Mouse (Mus musculus): Measurements from ENCODE around the gene Fgf12.

Fgf12 gene

DNA sequence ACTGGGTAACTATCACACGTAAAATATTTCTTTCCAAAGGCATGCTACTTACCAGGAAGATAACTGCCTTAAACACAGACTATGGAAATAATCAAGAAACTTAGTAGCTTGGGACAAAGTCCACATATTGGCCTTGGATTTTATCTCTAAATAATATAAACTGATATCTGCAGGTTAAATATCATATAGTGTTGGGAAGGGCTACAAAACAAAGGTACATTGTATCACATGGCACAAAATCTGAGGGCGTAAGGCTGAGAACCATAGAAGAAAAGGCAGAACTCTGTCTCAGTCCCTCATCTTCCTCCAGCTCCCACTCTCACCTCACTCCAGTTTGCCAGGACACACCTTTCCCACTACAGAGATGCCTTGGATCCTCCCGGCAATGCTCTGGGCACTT, 417.8 kb downstream of the Fgf12 start:
- DNase-seq (ENCODE audit: low read depth, low spot score), result no peak

DNA sequence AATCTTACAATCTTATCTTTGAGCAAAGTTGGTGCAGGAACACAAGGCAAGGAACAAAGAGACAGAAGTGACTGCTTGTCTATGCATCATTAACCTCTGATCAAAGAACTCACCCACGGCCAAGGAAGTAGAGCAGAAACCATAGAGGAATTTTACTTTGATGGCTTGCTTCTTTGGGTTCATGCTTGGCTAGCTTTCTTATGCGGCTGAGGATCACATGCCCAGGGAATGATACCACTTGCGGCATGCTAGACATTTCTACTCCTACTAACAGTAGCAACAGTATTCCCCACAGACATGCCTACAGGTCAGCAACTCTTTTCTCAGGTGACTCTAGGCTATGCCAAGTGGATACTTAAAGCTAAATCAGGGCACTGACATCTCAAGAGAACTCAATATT, 429.3 kb downstream of the Fgf12 start:
- DNase-seq (ENCODE audit: low read depth, low spot score), result no peak

DNA sequence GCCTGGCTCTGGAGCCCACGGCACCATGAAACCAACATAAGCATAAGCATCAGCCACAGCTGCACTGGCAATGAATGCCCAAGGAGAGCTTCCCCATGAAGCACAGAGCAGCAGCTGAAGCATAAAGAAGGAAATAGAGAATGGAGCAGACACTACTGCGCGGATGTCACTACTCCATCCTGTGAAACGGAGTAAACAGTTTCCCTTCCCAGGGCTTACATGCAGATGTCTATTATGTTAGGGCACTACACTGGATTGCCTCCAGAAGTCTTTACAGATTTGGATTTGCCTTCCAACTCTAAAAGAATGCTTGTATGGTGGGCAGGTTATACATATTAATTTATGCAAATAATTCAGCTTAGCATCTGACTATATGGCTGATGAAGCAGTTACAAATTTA, 441.2 kb downstream of the Fgf12 start:
- no peak for DNase-seq (ENCODE audit: low read depth, low spot score)

DNA sequence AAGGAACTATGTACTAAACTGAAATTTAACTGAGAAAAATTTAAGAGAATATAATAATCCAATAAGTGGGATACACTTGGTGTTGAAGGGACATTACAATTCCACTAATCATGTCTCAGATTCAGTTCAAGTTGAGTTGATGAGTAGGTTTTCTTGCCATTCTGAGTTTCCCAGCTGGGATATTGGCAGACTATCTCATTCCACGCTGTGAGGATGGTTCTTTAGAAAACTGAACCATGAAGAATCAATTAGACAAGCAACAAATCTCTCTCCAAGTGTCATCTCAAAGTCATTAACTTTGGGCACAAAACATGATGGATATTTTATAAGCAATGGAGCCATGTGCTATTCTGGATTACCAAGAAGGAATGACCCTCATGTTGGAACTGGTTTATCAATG, 449.0 kb downstream of the Fgf12 start:
- no peak for DNase-seq (ENCODE audit: low read depth, low spot score)

DNA sequence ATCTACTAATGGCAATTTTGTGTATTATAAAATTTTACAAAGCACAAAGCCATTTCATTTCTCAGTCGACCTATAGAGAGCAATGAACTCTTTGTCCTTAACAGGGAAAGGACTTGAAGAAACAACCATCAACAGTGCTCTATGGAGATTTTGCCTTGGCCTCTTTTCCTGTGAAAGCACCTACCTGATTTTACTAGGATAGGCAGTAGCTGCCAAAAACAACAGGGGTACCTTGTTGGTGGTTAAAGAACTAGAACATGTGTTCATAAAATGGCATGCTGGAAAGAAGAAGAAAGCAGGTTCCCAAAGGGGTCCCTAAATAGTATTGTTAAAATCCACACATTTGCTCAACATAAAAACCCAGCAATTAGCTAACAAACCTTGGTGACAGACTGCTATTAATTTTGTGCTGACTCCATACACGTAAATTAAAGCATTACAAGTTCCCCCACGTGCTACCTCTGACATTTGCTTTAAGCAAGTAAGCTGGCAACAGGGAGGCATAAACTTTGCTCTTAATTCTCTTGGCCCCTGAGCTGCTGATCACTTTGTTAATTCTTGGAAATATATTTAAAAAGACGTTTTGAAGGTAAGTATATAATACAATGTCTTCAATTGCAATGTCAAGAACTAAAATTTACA, 463.1 kb downstream of the Fgf12 start:
- no peak for DNase-seq (ENCODE audit: low read depth, low spot score)

DNA sequence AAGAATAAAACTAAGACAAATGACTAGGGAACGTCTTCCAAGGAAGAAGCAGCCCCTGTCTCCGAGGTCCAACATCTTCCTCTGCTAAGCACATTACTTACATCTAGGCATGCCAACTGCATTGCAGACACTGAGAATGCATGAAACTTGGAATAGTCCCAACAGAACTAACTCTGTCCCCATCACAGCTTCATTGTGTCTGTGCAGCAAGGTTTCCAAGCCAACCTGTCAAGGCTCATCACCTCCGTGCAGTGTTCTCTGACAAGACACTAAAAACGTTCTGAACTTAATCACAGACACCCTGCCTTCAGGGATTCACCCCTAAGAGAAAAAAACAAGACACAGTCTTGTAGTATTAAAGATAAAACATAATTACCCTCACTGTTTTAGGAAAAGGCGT, 495.0 kb downstream of the Fgf12 start:
- no peak for DNase-seq (ENCODE audit: low read depth, low spot score)

GRCm38 (mm10) chr16:28254303-28254702, 498.6 kb downstream of the Fgf12 start:
- DNase-seq (ENCODE audit: low read depth, low spot score), result no peak

GRCm38 (mm10) chr16:28251930-28252329, 500.9 kb downstream of the Fgf12 start:
- DNase-seq (ENCODE audit: low read depth, low spot score), result no peak

- no peak for DNase-seq (ENCODE audit: low read depth, low spot score)
Observed at GRCm38 (mm10) chr16:28242867-28243649, 509.8 kb downstream of the Fgf12 start.

- DNase-seq (ENCODE audit: low read depth, low spot score), result no peak
Observed at GRCm38 (mm10) chr16:28239382-28239781, 513.5 kb downstream of the Fgf12 start.

- no peak for DNase-seq (ENCODE audit: low read depth, low spot score)
Observed at GRCm38 (mm10) chr16:28238019-28238868, 514.6 kb downstream of the Fgf12 start.

DNA sequence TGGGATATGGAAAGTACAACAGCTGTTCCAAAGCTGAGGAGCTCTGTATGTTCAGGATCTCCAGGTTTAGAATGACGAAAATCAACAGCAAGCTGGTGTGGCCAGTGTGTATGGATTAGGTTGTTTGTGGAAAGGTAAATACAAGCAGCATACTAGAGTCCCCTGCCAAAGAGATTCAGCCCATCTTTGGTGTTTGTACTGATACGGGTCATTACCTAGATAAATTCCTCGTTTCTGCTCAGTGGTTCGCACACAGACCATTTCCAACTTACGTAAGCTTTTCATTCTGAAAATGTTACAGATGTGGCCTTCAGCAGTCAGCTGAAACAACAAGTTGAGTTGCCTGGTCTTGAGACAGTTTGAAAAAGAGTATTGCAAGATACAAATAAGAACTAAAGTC, 536.9 kb downstream of the Fgf12 start:
- no peak for DNase-seq (ENCODE audit: low read depth, low spot score)

DNA sequence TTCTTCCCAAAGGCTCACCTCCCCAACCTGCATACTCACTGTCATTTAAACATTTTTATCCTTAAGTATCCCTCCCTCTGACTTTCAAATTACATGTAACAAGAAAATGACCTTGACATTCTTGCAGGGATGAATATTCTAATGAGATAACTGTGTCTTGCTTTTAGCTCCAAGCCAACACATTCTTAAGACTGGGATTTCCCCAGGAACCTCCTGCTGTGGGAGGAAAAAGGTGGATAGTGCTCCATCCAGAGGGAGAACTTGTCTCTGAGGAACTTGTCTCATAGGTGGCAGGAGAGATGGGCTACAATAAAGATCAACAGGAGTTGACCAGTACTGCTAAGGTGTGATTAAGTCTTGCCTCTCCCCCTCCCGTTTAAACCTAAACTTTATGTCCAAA, 540.5 kb downstream of the Fgf12 start:
- DNase-seq (ENCODE audit: low read depth, low spot score), result no peak

GRCm38 (mm10) chr16:28156443-28156842, 596.4 kb downstream of the Fgf12 start:
- DNase-seq (ENCODE audit: low read depth, low spot score), result no peak

- no peak for DNase-seq (ENCODE audit: low read depth, low spot score)
Observed at GRCm38 (mm10) chr16:28140972-28141371, 611.9 kb downstream of the Fgf12 start.

DNA sequence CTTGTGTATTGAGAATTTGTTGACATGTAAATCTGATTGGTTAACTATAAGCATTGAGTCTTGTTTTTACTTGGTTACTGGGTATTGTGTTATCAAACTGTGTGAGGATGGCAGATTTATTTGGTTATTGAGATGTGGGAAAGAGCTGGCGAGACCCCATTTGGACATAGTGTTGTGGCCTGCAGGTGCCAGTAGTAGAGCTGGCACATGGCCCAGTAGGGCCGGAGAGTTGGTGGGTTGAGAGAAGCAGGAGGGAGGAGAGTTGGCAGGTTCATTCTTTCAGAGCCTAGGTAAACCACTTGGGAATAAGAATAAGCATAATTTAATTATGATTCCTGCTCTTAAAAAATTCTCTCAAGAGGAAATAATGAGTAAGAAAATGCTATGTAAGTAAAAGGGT, 625.9 kb downstream of the Fgf12 start:
- no peak for DNase-seq (ENCODE audit: low read depth, low spot score)

Measured in CD4-positive, CD25-positive, alpha-beta regulatory T cell, adult 2 months (primary cell).